Mouse (Mus musculus): ENCODE measurements around the gene Olfr1322. TPM values are rescaled to one million over a fixed set of nuclear protein-coding genes. Genes with fewer than 3 reads are reported as not detected.

Olfr1322 gene
- total RNA-seq (2021), result not detected
- long read RNA-seq, experiment 1, result 0 reads
- long read RNA-seq, experiment 2, result 0 reads

DNA sequence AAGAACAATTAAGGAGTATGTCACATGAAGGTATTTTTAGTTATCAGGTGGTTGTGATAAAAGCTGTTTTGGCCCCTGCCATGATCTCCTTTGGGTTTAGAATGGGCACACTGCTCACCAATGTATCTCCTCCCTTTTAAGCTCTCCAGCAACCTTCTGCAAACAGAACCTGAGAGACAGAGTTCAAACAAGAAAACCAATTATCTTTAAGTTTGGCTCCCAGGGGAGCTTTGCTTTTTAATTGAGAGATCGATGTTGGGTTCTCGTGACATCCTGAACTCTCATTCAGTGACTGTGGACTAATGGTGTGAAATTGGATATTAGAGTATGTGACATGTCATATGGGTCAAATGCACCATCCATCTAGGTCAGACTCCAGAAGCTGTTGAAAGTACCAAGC is at the start of gene Olfr1322:
Gene Olfr1322 (minus strand): TSS at position 101 of the 400 bp plus-strand sequence.
- no peak for DNase-seq

DNA sequence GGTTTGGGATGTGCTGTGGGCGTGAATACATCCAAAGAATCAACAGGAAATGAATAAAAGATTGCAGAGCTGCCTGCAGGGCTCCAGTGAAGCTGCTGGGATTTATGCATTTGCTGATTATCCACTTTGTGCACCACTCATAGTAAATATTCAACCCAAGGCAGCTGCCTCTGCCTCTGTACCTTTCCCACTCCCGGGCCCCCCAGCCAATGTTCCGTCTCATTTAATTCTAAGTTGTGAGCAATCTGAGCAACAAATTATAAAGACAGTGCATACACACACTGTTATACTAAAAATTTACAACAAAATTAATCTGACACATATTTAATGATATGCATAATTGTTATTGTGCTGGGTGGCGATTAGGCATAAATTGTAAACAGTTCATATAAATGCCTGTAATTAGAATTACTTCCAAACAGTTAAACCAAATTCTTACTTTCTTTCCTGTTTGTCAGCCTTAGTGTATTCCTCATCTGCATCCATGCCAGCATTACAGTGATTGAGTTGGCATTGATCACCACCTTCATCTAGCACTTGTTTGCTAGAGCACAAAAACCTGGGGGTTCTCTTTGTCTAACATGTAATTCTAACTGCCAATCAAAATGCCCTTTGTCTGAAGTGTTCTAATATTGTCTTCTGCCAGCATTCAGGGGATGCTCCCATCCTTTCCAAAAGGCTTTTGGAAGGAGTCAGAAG is 13.5 kb downstream of the Olfr1322 start:
- DNase-seq, result no peak

Other genes starting within 250 kb of the Olfr1322 start
- not detected for gene Olfr1320, start 219.2 kb downstream of the Olfr1322 start, total RNA-seq (2021)
- not detected for gene Olfr1321, start 156.4 kb downstream of the Olfr1322 start, total RNA-seq (2021)
- 10 to 100 TPM; 28.7 to 42.9 TPM for gene Igsf1, start 93.7 kb downstream of the Olfr1322 start, total RNA-seq (2021)
- not detected for gene Olfr1323, start 127.9 kb upstream of the Olfr1322 start, total RNA-seq (2021)

Data from gastrocnemius, postnatal 10 days (tissue).